12 mouse cellular contexts compared by ENCODE assay signal in genomic region chr9:66181826-66182678, GRCm38 (mm10). TPM values are rescaled to one million over a fixed set of nuclear protein-coding genes. Genes with fewer than 3 reads are reported as not detected.
DNase-seq lines count a peak whose midpoint lies in the region; ATAC-seq and TF ChIP-seq lines count a peak whose summit lies in the region.
"Had no signal": no experiment of that assay in that cellular context is flagged by ENCODE, and none has a peak within 500 bp of the region (broad histone marks: within the 10 kb centered on the region; RNA-seq: fewer than 3 reads in every experiment).

No protein-coding gene starts in this region.

- no peak for TF ChIP-seq POLR2A in spleen, adult 2 months (IDR thresholded peaks at IDR 0.05; ENCODE audit: low read depth, low read length)

- no peak overlapping the region for H3K4me2 ChIP-seq in heart, embryonic 15.5 days
- H3K4me2 ChIP-seq: midbrain, embryonic 13.5 days had no signal

- peaks cover 24% of the 10 kb centered on the region for H3K4me1 ChIP-seq in heart, embryonic 15.5 days (replicated peaks)
- H3K4me1 ChIP-seq in limb, embryonic 10.5 days: peaks cover 19% of the 10 kb centered on the region
- no peaks in the 10 kb centered on the region for H3K4me1 ChIP-seq in spleen, adult 2 months (ENCODE audit: control insufficient read depth, insufficient read depth, insufficient read length)

- no peaks in the 10 kb centered on the region for H3K9me3 ChIP-seq in heart, embryonic 15.5 days (replicated peaks)
- no peaks in the 10 kb centered on the region for H3K9me3 ChIP-seq in limb, embryonic 10.5 days (replicated peaks)
- H3K9me3 ChIP-seq: midbrain, embryonic 13.5 days had no signal

- no peak for TF ChIP-seq CTCF in spleen, adult 2 months (IDR thresholded peaks at IDR 0.05; ENCODE audit: extremely low read depth, insufficient read depth, insufficient read length, insufficient replicate concordance)

- 0 out of 2 replicates have a peak, but pooled peaks have one; percentile 36 for ATAC-seq in heart, embryonic 15.5 days (replicated peaks; ENCODE audit: insufficient number of reproducible peaks, insufficient read depth, low FRiP score, low read depth)
- ATAC-seq: CD4-positive, CD25-positive, alpha-beta regulatory T cell, adult 4 months; hindbrain, postnatal 0 days had no signal

- 25% methylated on average over 11 of the region's 11 CpGs for WGBS in heart, embryonic 15.5 days
- WGBS in limb, embryonic 10.5 days: 63% methylated on average over 11 of the region's 11 CpGs
- WGBS in spleen, adult 2 months: 74% methylated on average over 11 of the region's 11 CpGs

- intact Hi-C loops in heart, postnatal 25 days (cut with DNase I): no loop called here
- intact Hi-C loops in left cerebral cortex, postnatal 25 days (cut with DNase I): no loop called here
- intact Hi-C loops in heart, postnatal 36 days (cut with DNase I): no loop called here

- H3K9ac ChIP-seq in heart, embryonic 15.5 days: no peak overlapping the region
- H3K9ac ChIP-seq: midbrain, embryonic 13.5 days had no signal

- H3K4me3 ChIP-seq in heart, embryonic 15.5 days: no peak overlapping the region
- no peak overlapping the region for H3K4me3 ChIP-seq in limb, embryonic 10.5 days
- no peak overlapping the region for H3K4me3 ChIP-seq in spleen, adult 2 months (ENCODE audit: extremely low read depth, insufficient read depth, insufficient read length)
- H3K4me3 ChIP-seq: midbrain, embryonic 13.5 days had no signal

- H3K27me3 ChIP-seq in heart, embryonic 15.5 days: no peaks in the 10 kb centered on the region
- H3K27me3 ChIP-seq in limb, embryonic 10.5 days (ENCODE audit: low read depth, poor library complexity, severe bottlenecking): no peaks in the 10 kb centered on the region
- no peaks in the 10 kb centered on the region for H3K27me3 ChIP-seq in spleen, adult 2 months (ENCODE audit: control insufficient read depth, insufficient read depth, low read length)
- H3K27me3 ChIP-seq: midbrain, embryonic 13.5 days had no signal

- H3K27ac ChIP-seq in heart, embryonic 15.5 days: 0 out of 2 replicates have a peak overlapping the region, but pooled peaks have one; percentile 18
- H3K27ac ChIP-seq in limb, embryonic 10.5 days: peak overlapping the region; percentile 39; the same call in 1 of the 2 replicates
- H3K27ac ChIP-seq in spleen, adult 2 months (ENCODE audit: insufficient read depth, low read length): peak overlapping the region; percentile 57; the same call in 1 of the 2 replicates
- H3K27ac ChIP-seq: hindbrain, postnatal 0 days; midbrain, embryonic 13.5 days had no signal

- H3K36me3 ChIP-seq in heart, embryonic 15.5 days: no peaks in the 10 kb centered on the region
- no peaks in the 10 kb centered on the region for H3K36me3 ChIP-seq in limb, embryonic 10.5 days
- H3K36me3 ChIP-seq in spleen, adult 2 months (ENCODE audit: control insufficient read depth, insufficient read depth, low read length): no peaks in the 10 kb centered on the region
- H3K36me3 ChIP-seq: midbrain, embryonic 13.5 days had no signal

- DNase-seq in heart, postnatal 25 days (ENCODE audit: low spot score): no peak
- peak; percentile 86 for DNase-seq in c-Kit-positive CD71-positive TER-119-negative erythroid progenitor cells, embryonic 14.5 days (ENCODE audit: low read depth)
- DNase-seq in limb, embryonic 10.5 days (ENCODE audit: low spot score): no peak
- DNase-seq in spleen, adult 2 months (ENCODE audit: low read depth in 1 of 2, low spot score in 2 of 2): no peak
- no peak for DNase-seq in left cerebral cortex, postnatal 25 days (ENCODE audit: low spot score in 2 of 2)
- no peak for DNase-seq in cerebellum, adult 11-12 months
- DNase-seq in heart, postnatal 36 days: no peak
- DNase-seq: cerebellum, postnatal 25 days had no signal

RNA-seq across cellular contexts. Expression of gene Dapk2, which starts 24.0 kb away (rescaled TPM):
- 5.7 and 6.6 TPM in 2 replicates for polyA plus RNA-seq in heart, embryonic 15.5 days (2015; fragmentation: Nextera tagmentation; extraction: Ambion mirVana)
- 1 to 10 TPM; 5.3 TPM for total RNA-seq in heart, postnatal 25 days (2021)
- polyA plus RNA-seq in limb, embryonic 10.5 days (2016; fragmentation: Nextera tagmentation; extraction: Ambion mirVana): 2.9 and 3.6 TPM in 2 replicates
- 7.3 and 11.9 TPM in 2 replicates for polyA plus RNA-seq in spleen, adult 2 months (2012; rRNA removed)
- total RNA-seq in left cerebral cortex, postnatal 25 days (2021): 1 to 10 TPM; 2.8 to 3.1 TPM
- 1 to 10 TPM; 4.6 to 6.2 TPM for total RNA-seq in heart, postnatal 36 days (2021)

RNA-seq across cellular contexts. Expression of gene Ciao2a, which starts 55.6 kb away (rescaled TPM):
- 136 and 158 TPM in 2 replicates for polyA plus RNA-seq in heart, embryonic 15.5 days (2015; fragmentation: Nextera tagmentation; extraction: Ambion mirVana)
- total RNA-seq in heart, postnatal 25 days (2021): 10 to 100 TPM; 62.4 to 64.9 TPM
- polyA plus RNA-seq in limb, embryonic 10.5 days (2016; fragmentation: Nextera tagmentation; extraction: Ambion mirVana): 166 and 171 TPM in 2 replicates
- 6.9 and 7.4 TPM in 2 replicates for polyA plus RNA-seq in spleen, adult 2 months (2012; rRNA removed)
- 10 to 100 TPM; 31.2 to 32.1 TPM for total RNA-seq in left cerebral cortex, postnatal 25 days (2021)
- 10 to 100 TPM; 65.6 to 69.9 TPM for total RNA-seq in heart, postnatal 36 days (2021)

RNA-seq across cellular contexts. Expression of gene Snx1, which starts 55.7 kb away (rescaled TPM):
- 57.8 and 69.0 TPM in 2 replicates for polyA plus RNA-seq in heart, embryonic 15.5 days (2015; fragmentation: Nextera tagmentation; extraction: Ambion mirVana)
- total RNA-seq in heart, postnatal 25 days (2021): 10 to 100 TPM; 27.6 to 30.4 TPM
- polyA plus RNA-seq in limb, embryonic 10.5 days (2016; fragmentation: Nextera tagmentation; extraction: Ambion mirVana): 122 and 126 TPM in 2 replicates
- 33.2 and 33.6 TPM in 2 replicates for polyA plus RNA-seq in spleen, adult 2 months (2012; rRNA removed)
- 10 to 100 TPM; 68.4 to 72.9 TPM for total RNA-seq in left cerebral cortex, postnatal 25 days (2021)
- 10 to 100 TPM; 27.7 to 29.8 TPM for total RNA-seq in heart, postnatal 36 days (2021)
